Mouse (Mus musculus) testis, adult 2 months (tissue): ENCODE measurements around the gene Pmepa1.

ENCODE experiments used
- CTCF ChIP-seq: fragments of 200-500 bp; IDR thresholded peaks from 2 replicates; pipeline ENCODE4 v1.5.1; 2012; ENCODE audit warnings: low read depth, mild to moderate bottlenecking, inconsistent platforms, low read length, moderate library complexity; ENCODE audit not compliant: control insufficient read depth, insufficient read depth, insufficient replicate concordance
- POLR2A ChIP-seq: fragments of 200-500 bp; IDR thresholded peaks from 2 replicates; pipeline ENCODE4 v1.6.1; 2012; ENCODE audit warnings: low read depth, mild to moderate bottlenecking, inconsistent platforms, low read length, moderate library complexity; ENCODE audit not compliant: control insufficient read depth

DNA sequence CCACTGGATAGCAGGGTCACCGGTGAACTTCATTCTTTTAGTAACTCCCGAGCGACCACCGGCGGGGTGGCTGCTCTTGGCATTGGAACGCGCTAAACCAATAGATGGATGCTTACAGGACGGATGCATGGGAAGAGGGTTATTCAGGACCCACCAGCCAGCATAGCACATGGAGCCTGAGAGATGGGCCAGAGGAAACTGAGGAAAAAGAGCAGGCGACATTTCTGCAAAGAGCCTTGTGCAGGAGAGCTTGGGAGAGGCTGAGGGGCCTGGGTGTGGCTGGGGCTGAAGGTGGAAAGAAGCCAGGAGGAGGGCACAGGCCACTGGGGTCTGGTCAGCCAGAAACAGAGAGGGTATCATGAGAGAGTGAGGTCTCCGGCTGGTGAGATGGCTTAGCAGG lies 93.0 kb downstream of the Pmepa1 start:
- TF ChIP-seq POLR2A = no peak
- TF ChIP-seq CTCF = no peak
